Mouse (Mus musculus) lung, embryonic 14.5 days (tissue): ENCODE measurements around the gene Aqr. TPM values are rescaled to one million over a fixed set of nuclear protein-coding genes. Genes with fewer than 3 reads are reported as not detected.

ENCODE experiments used
- ATAC-seq: fragments of 200-750 bp; cut with Nextera tagmentation; 2 replicates; pipeline ENCODE4 v1.8.0; 2017; ENCODE audit warnings: mild to moderate bottlenecking, moderate TSS enrichment, moderate library complexity; ENCODE audit not compliant: insufficient read depth
- DNase-seq: peaks from one replicate; pipeline ENCODE4 v3.0.0-alpha.2; 2015
- H3K27ac ChIP-seq: fragments of 300-500 bp; sonication (generic); 2 replicates; pipeline ENCODE4 v1.5.1; 2014; ENCODE audit warnings: low read depth, mild to moderate bottlenecking, moderate library complexity
- H3K27me3 ChIP-seq: fragments of 300-500 bp; sonication (generic); 2 replicates; pipeline ENCODE4 v1.6.1; 2014; ENCODE audit warnings: low read length, control low read depth; ENCODE audit not compliant: insufficient read depth
- H3K36me3 ChIP-seq: fragments of 300-500 bp; sonication (generic); 2 replicates; pipeline ENCODE4 v1.6.1; 2014; ENCODE audit warnings: control low read depth; ENCODE audit not compliant: insufficient read depth
- H3K4me1 ChIP-seq: fragments of 300-500 bp; sonication (generic); 2 replicates; pipeline ENCODE4 v1.6.1; 2014; ENCODE audit warnings: antibody characterized with exemption, control low read depth; ENCODE audit not compliant: insufficient read depth
- H3K4me2 ChIP-seq: fragments of 300-500 bp; sonication (generic); 2 replicates; pipeline ENCODE4 v1.6.1; 2014; ENCODE audit warnings: mild to moderate bottlenecking
- H3K4me3 ChIP-seq: fragments of 300-500 bp; sonication (generic); 2 replicates; pipeline ENCODE4 v1.5.1; 2014; ENCODE audit warnings: low read depth, low read length
- H3K9ac ChIP-seq: fragments of 300-500 bp; sonication (generic); 2 replicates; pipeline ENCODE4 v1.6.1; 2014
- H3K9me3 ChIP-seq: fragments of 300-500 bp; sonication (generic); 2 replicates; pipeline ENCODE4 v1.6.1; 2016; ENCODE audit warnings: low read depth, low read length, control low read depth
- CTCF ChIP-seq: IDR thresholded peaks from 2 replicates; pipeline ENCODE4 v1.5.1; 2016; ENCODE audit warnings: antibody characterized with exemption, low read depth
- WGBS: fragments of 180-500 bp; shearing (Covaris S2); extraction: QIAGEN DNeasy Blood & Tissue Kit; methylation state at CpG from one replicate; pipeline ENCODE4 v1.1.7; 2014; 5-methylcytosine and 5-hydroxymethylcytosine counted together
- microRNA-seq: library from miRNA; unstranded; fragments of <30 nt; microRNA quantifications from one replicate; pipeline ENCODE4, GENCODE M21; 2016; ENCODE audit warnings: borderline number of aligned reads
- polyA plus RNA-seq: library from polyadenylated mRNA; unstranded; fragments of >200 nt; fragmentation: Nextera tagmentation; extraction: Ambion mirVana; gene quantifications from 2 replicates; pipeline ENCODE4 v1.2.1, GENCODE M21; 2014

Gene Aqr
- polyA plus RNA-seq, 1 experiment from 2014 or later, result 51.8 TPM

DNA sequence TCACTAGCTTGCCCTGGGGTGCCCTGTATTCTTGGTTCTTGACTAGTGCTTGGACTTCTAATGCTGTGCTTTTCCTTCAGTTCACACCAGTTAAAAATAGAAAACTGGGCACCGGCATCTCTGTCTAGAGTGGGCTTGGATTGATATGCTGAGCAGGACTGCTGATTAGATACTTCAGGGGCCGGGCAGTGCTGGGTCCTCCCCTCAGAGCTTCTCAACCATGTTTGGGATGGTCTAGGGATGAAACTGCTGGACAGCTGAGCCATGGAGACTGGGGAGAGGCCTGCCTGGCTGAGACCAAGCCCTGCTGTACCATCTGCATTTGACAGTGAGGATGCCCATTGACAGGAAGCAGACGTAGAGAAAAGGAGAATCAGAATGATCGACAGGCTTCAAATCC lies 132.7 kb downstream of the Aqr start:
- Histone ChIP-seq H3K9me3 (no peaks in the 10 kb centered on the region), H3K4me3 (no peak overlapping the region), H3K4me1 (peaks cover 9% of the 10 kb centered on the region; the same call in 1 of the 2 replicates), H3K27me3 (no peaks in the 10 kb centered on the region), H3K36me3 (no peaks in the 10 kb centered on the region), H3K27ac (no peak overlapping the region), H3K9ac (no peak overlapping the region), H3K4me2 (no peak overlapping the region)
- no peak for ATAC-seq
- WGBS, result 55% methylated on average over 4 of the region's 4 CpGs
- DNase-seq, result no peak
- TF ChIP-seq CTCF, result no peak

- no peak for TF ChIP-seq CTCF
- Histone ChIP-seq H3K9me3 (no peaks in the 10 kb centered on the region), H3K9ac (peak within 1 kb of the TSS; percentile 14), H3K4me2 (peak within 1 kb of the TSS; percentile 57), H3K27ac (peak within 1 kb of the TSS; percentile 12; the same call in 1 of the 2 replicates), H3K36me3 (no peaks in the 10 kb centered on the region), H3K27me3 (no peaks in the 10 kb centered on the region), H3K4me1 (peaks cover 6% of the 10 kb centered on the region; the same call in 1 of the 2 replicates), H3K4me3 (peak within 1 kb of the TSS; percentile 22)
- ATAC-seq, result peak; percentile 86
- peak; percentile 81 for DNase-seq
- WGBS, result 20% methylated on average over 14 of the region's 14 CpGs
Observed at GRCm38 (mm10) chr2:114052696-114053598, 133.9 kb downstream of the Aqr start, which contains the start of gene Actc1. Gene Actc1, minus strand, starts transcription at chr2:114053548.

DNA sequence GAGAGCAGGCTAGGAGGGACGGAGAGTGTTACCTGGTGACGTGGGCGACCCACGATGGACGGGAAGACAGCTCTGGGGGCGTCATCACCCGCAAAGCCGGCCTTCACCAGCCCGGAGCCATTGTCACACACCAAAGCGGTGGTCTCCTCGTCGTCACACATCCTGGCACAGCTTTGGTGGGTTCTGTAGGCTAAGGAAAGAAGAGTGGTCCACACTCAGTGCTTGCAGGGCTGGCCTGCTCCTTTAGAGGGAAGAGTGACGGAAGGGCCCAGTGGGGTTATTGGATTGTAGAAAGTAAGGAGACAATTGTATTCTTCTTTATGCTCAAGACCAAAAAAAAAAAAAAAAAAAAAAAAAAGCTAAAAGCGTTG lies 135.0 kb downstream of the Aqr start:
- Histone ChIP-seq H3K27ac (peak overlapping the region; percentile 56; the same call in 1 of the 2 replicates), H3K9ac (no peak overlapping the region), H3K4me3 (peak overlapping the region; percentile 22; the same call in 1 of the 2 replicates), H3K27me3 (no peaks in the 10 kb centered on the region), H3K36me3 (no peaks in the 10 kb centered on the region), H3K4me2 (peak overlapping the region; percentile 57), H3K9me3 (no peaks in the 10 kb centered on the region), H3K4me1 (no peaks in the 10 kb centered on the region)
- ATAC-seq, result no peak
- 81% methylated on average over 14 of the region's 14 CpGs for WGBS
- no peak for DNase-seq
- TF ChIP-seq CTCF, result no peak

Small RNAs within 50 kb of the gene (microRNA-seq; reads per million reads assigned to microRNA genes)
- gene Mir7002, result 0.71 reads per million

Other genes with a start within 250 kb of the Aqr start
- not detected in 2 replicates for gene Gjd2, start 173.4 kb downstream of the Aqr start, polyA plus RNA-seq
- gene Actc1, start 133.5 kb downstream of the Aqr start, polyA plus RNA-seq, result 106 and 243 TPM in 2 replicates
- 5.9 and 6.3 TPM in 2 replicates for gene Zfp770, start 14.4 kb upstream of the Aqr start, polyA plus RNA-seq